Mouse (Mus musculus): ENCODE measurements at regions not wholly inside any gene's neighbourhood (a gene's known extent, or its start where the extent isn't known, plus 50 kb on each side); places are given as distances from the start of the nearest gene placed in this dataset.

DNA sequence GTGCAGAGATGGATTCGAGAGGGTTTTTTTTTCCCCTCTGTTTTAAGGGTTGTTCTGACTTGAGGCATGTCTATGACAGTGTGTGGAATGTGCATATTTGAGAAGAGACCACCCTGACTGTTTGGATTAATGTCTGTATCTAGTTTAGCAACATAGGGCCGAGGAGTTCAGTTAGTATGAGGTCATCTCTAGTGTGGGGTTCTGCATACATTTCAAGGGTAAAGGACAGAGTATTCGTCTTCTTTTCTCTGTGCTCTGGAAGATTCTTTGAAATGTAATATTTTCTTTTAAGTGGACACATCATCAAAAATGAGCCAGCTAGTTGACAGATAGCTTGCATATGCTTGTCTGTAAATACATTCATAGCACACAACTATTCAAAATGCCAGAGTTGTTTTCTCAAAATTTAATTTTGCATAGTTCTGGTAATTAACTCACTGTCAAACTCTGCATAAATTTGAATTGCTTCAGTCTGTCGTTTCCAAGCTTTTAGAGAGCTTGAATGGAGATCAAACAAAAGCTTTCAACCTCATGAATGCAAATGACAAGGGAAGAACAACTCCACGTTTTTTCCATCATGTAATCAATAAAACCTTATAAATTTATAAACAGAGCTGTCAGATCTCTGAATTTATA lies 415.5 kb downstream of the Adamts20 start:
- no peak for TF ChIP-seq POLR2A (IDR thresholded peaks at IDR 0.05; ENCODE audit: insufficient read depth, low read length)
- no peak for TF ChIP-seq CTCF (IDR thresholded peaks at IDR 0.05; ENCODE audit: low read depth, low read length)
